In the genomic region with DNA sequence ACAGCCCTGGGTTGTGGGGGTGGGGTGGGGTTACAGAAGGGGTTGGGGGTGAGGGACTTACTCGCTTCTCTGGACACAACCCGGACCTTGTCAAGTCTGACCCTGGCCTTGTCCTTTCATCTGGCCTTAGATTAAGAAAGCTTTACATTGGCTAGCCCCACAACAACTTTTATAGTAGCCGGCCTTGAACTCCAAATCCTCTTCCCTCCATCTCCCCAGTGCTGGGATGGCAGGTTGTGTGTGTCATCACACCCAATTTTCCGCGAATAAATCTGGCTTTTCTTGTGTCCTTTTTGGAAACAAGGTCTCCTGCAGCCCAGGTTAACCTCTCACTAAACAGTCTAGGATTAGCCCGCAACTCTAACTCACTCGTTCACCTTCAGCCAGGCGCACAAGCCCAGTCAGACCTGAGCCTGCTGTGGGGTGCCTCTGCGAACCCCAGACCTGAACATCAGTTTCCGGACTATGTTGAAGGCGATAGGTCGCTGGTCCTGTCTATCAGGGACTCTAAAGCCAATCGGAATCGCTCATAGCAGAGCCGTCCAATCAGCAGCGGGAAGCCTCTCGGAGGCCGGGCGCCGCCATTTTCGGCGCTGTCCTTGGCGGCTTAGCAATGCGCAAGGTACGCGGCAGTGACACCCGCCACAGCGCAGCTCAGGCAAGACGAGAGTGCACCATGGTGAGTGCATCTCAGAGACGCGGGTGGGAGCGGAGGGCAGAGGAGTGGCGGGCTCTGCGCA, we compare ENCODE assay signal across 8 mouse cellular contexts. TPM values are rescaled to one million over a fixed set of nuclear protein-coding genes. Genes with fewer than 3 reads are reported as not detected.
DNase-seq lines count a peak whose midpoint lies in the region; ATAC-seq and TF ChIP-seq lines count a peak whose summit lies in the region.

A gene (plus strand): TSS at position 557 of the 740 bp plus-strand sequence.

- H3K36me3 ChIP-seq in heart, embryonic 12.5 days, result peaks cover 15% of the 10 kb centered on the region
- no peaks in the 10 kb centered on the region for H3K36me3 ChIP-seq in kidney, postnatal 0 days (ENCODE audit: insufficient read depth, low read length)
- H3K36me3 ChIP-seq in liver, embryonic 11.5 days (ENCODE audit: control insufficient read depth, insufficient read depth, low read length), result peaks cover 3% of the 10 kb centered on the region; the same call in 1 of the 2 replicates
- no peaks in the 10 kb centered on the region for H3K36me3 ChIP-seq in stomach, embryonic 14.5 days (ENCODE audit: control insufficient read depth, insufficient read depth, low read length)

- peak; percentile 99 for DNase-seq in CD4-positive helper T cell, adult 2 months (ENCODE audit: low read depth, low spot score)
- peak; percentile 96 for DNase-seq in brain, embryonic 18.5 days (ENCODE audit: low read depth, low spot score)
- peak; percentile 97 for DNase-seq in kidney, postnatal 0 days (ENCODE audit: low spot score)
- DNase-seq in liver, embryonic 11.5 days (ENCODE audit: low spot score), result peak; percentile 91
- DNase-seq in naive thymus-derived CD4-positive, alpha-beta T cell, adult 2 months (ENCODE audit: low read depth), result peak; percentile 100

- WGBS in heart, embryonic 12.5 days, result 3% methylated on average over 34 of the region's 34 CpGs
- WGBS in kidney, postnatal 0 days, result 3% methylated on average over 34 of the region's 34 CpGs
- 4% methylated on average over 34 of the region's 34 CpGs for WGBS in liver, embryonic 11.5 days
- 3% methylated on average over 34 of the region's 34 CpGs for WGBS in stomach, embryonic 14.5 days

- TF ChIP-seq CTCF in kidney, postnatal 0 days (IDR thresholded peaks at IDR 0.05; ENCODE audit: low read depth), result no peak

- peak; percentile 99 for ATAC-seq in erythroid progenitor cell, adult 5-6 weeks (replicated peaks; ENCODE audit: low FRiP score, poor library complexity, severe bottlenecking)
- ATAC-seq in heart, embryonic 12.5 days (ENCODE audit: insufficient number of reproducible peaks, low FRiP score), result peak; percentile 100
- peak; percentile 100 for ATAC-seq in kidney, postnatal 0 days (replicated peaks; ENCODE audit: low FRiP score, low read depth)
- ATAC-seq in liver, embryonic 11.5 days (replicated peaks; ENCODE audit: low FRiP score), result peak; percentile 100
- ATAC-seq in stomach, embryonic 14.5 days (ENCODE audit: insufficient number of reproducible peaks, insufficient read depth, low FRiP score, low read depth), result peak; percentile 100

- peak within 1 kb of the TSS; percentile 90 for H3K27ac ChIP-seq in heart, embryonic 12.5 days (ENCODE audit: poor library complexity, severe bottlenecking)
- peak within 1 kb of the TSS; percentile 76 for H3K27ac ChIP-seq in kidney, postnatal 0 days
- H3K27ac ChIP-seq in liver, embryonic 11.5 days (ENCODE audit: low read depth, low read length), result peak within 1 kb of the TSS; percentile 78
- peak within 1 kb of the TSS; percentile 81 for H3K27ac ChIP-seq in stomach, embryonic 14.5 days (ENCODE audit: low read length)

- H3K4me2 ChIP-seq in heart, embryonic 12.5 days, result peak within 1 kb of the TSS; percentile 71
- H3K4me2 ChIP-seq in kidney, postnatal 0 days (ENCODE audit: low read length), result peak within 1 kb of the TSS; percentile 58
- H3K4me2 ChIP-seq in liver, embryonic 11.5 days, result peak within 1 kb of the TSS; percentile 81
- H3K4me2 ChIP-seq in stomach, embryonic 14.5 days (replicated peaks; ENCODE audit: low read depth, low read length), result peak within 1 kb of the TSS; percentile 71

- peaks cover 11% of the 10 kb centered on the region for H3K4me1 ChIP-seq in heart, embryonic 12.5 days (replicated peaks)
- H3K4me1 ChIP-seq in kidney, postnatal 0 days (replicated peaks; ENCODE audit: insufficient read depth, low read length), result 0 out of 2 replicates have a peak, but pooled peaks cover 9% of the 10 kb centered on the region
- peaks cover 6% of the 10 kb centered on the region; the same call in 1 of the 2 replicates for H3K4me1 ChIP-seq in liver, embryonic 11.5 days (replicated peaks; ENCODE audit: control insufficient read depth, insufficient read depth, low read length)
- H3K4me1 ChIP-seq in stomach, embryonic 14.5 days (ENCODE audit: control insufficient read depth, insufficient read depth, low read length), result 0 out of 2 replicates have a peak, but pooled peaks cover 2% of the 10 kb centered on the region

- peaks cover 3% of the 10 kb centered on the region for H3K9me3 ChIP-seq in heart, embryonic 12.5 days (replicated peaks)
- H3K9me3 ChIP-seq in kidney, postnatal 0 days (replicated peaks; ENCODE audit: low read length), result no peaks in the 10 kb centered on the region
- H3K9me3 ChIP-seq in liver, embryonic 11.5 days (ENCODE audit: control insufficient read depth, low read length), result no peaks in the 10 kb centered on the region
- H3K9me3 ChIP-seq in stomach, embryonic 14.5 days (ENCODE audit: control insufficient read depth, low read depth, low read length), result peaks cover 8% of the 10 kb centered on the region; the same call in 1 of the 2 replicates

- 0 out of 2 replicates have a peak, but pooled peaks cover 6% of the 10 kb centered on the region for H3K27me3 ChIP-seq in heart, embryonic 12.5 days (replicated peaks)
- no peaks in the 10 kb centered on the region for H3K27me3 ChIP-seq in kidney, postnatal 0 days (ENCODE audit: insufficient read depth, low read length)
- no peaks in the 10 kb centered on the region for H3K27me3 ChIP-seq in liver, embryonic 11.5 days (replicated peaks; ENCODE audit: control insufficient read depth, insufficient read depth, low read length)
- H3K27me3 ChIP-seq in stomach, embryonic 14.5 days (ENCODE audit: control insufficient read depth, insufficient read depth, low read length), result no peaks in the 10 kb centered on the region

- H3K4me3 ChIP-seq in heart, embryonic 12.5 days, result peak within 1 kb of the TSS; percentile 82
- peak within 1 kb of the TSS; percentile 87 for H3K4me3 ChIP-seq in kidney, postnatal 0 days (replicated peaks; ENCODE audit: low read depth, low read length)
- H3K4me3 ChIP-seq in liver, embryonic 11.5 days (ENCODE audit: low read depth, low read length), result peak within 1 kb of the TSS; percentile 83
- H3K4me3 ChIP-seq in stomach, embryonic 14.5 days (ENCODE audit: low read depth, low read length), result peak within 1 kb of the TSS; percentile 74

- H3K9ac ChIP-seq in heart, embryonic 12.5 days, result peak within 1 kb of the TSS; percentile 78
- H3K9ac ChIP-seq in kidney, postnatal 0 days (ENCODE audit: low read depth, low read length), result peak within 1 kb of the TSS; percentile 78
- H3K9ac ChIP-seq in liver, embryonic 11.5 days (ENCODE audit: low read depth, low read length), result peak within 1 kb of the TSS; percentile 84
- peak within 1 kb of the TSS; percentile 85 for H3K9ac ChIP-seq in stomach, embryonic 14.5 days (replicated peaks; ENCODE audit: low read depth, low read length)

RNA-seq across cellular contexts. Expression of the gene that starts here (rescaled TPM):
- total RNA-seq in erythroid progenitor cell, adult 5-6 weeks (2015; ENCODE audit: low replicate concordance), result 20.1 and 23.8 TPM in 2 replicates
- 3.8 and 7.7 TPM in 2 replicates for total RNA-seq in erythroid progenitor cell, adult 5-6 weeks (2017; ENCODE audit: low replicate concordance)
- polyA plus RNA-seq in heart, embryonic 12.5 days (2016; fragmentation: Nextera tagmentation; extraction: Ambion mirVana), result 14.6 and 14.9 TPM in 2 replicates
- 20.9 and 21.9 TPM in 2 replicates for polyA plus RNA-seq in kidney, postnatal 0 days (2015; fragmentation: Nextera tagmentation; extraction: Ambion mirVana)
- polyA plus RNA-seq in liver, embryonic 11.5 days (2014; fragmentation: Nextera tagmentation; extraction: Ambion mirVana), result 22.7 and 24.1 TPM in 2 replicates
- 22.3 and 27.4 TPM in 2 replicates for polyA plus RNA-seq in stomach, embryonic 14.5 days (2014; fragmentation: Nextera tagmentation; extraction: Ambion mirVana)

Comparison
In these comparisons a context has a peak if more than half of its experiments do, and no peak if none do; other contexts are left out.
1. Peak in every context shown above with its lines: DNase-seq, ATAC-seq, H3K4me3 ChIP-seq and H3K27ac ChIP-seq.